Mouse (Mus musculus): ENCODE measurements around the gene Col25a1. TPM values are rescaled to one million over a fixed set of nuclear protein-coding genes. Genes with fewer than 3 reads are reported as not detected.

Col25a1 gene
- polyA plus RNA-seq, 1 experiment, result 10.1 TPM

GRCm38 (mm10) chr3:130646110-130646810, 515.0 kb downstream of the Col25a1 start:
- DNase-seq (ENCODE audit: low read depth), result peak; percentile 12
- TF ChIP-seq POLR2A (IDR thresholded peaks at IDR 0.05; ENCODE audit: borderline replicate concordance, extremely low read depth, insufficient read depth, insufficient read length, poor library complexity, severe bottlenecking) (no peak), CTCF (IDR thresholded peaks at IDR 0.05; ENCODE audit: borderline replicate concordance, extremely low read depth, insufficient read depth, insufficient read length) (no peak)

Other genes starting within 250 kb of the Col25a1 start
- gene Casp6, start 230.1 kb upstream of the Col25a1 start, polyA plus RNA-seq (2012; rRNA removed), result 26.4 and 38.0 TPM in 2 replicates
- gene Mcub, start 161.3 kb upstream of the Col25a1 start, polyA plus RNA-seq (2012; rRNA removed), result 3.0 and 3.8 TPM in 2 replicates
- 60.9 and 82.0 TPM in 2 replicates for gene Sec24b, start 69.9 kb upstream of the Col25a1 start, polyA plus RNA-seq (2012; rRNA removed)